Mouse (Mus musculus) stomach, postnatal 0 days (tissue): ENCODE results near the gene Nucks1. TPM values are rescaled to one million over a fixed set of nuclear protein-coding genes. Genes with fewer than 3 reads are reported as not detected.
A peak's percentile ranks its signal among the peaks of the same experiment; 100 is the strongest.

Source experiments
- ATAC-seq: fragments of 200-750 bp; cut with Nextera tagmentation; 2 replicates; pipeline ENCODE4 v1.8.0; 2017; ENCODE audit not compliant: low FRiP score, low TSS enrichment
- DNase-seq: peaks from one replicate; pipeline ENCODE4 v3.0.0-alpha.2; 2016; ENCODE audit warnings: low spot score
- H3K27ac ChIP-seq: fragments of 300-500 bp; sonication (generic); replicated peaks from 2 replicates; pipeline ENCODE4 v1.5.1; 2014; ENCODE audit warnings: mild to moderate bottlenecking, control low read depth
- H3K27me3 ChIP-seq: fragments of 300-500 bp; sonication (generic); 2 replicates; pipeline ENCODE4 v1.6.1; 2014; ENCODE audit warnings: low read length; ENCODE audit not compliant: control insufficient read depth, insufficient read depth
- H3K36me3 ChIP-seq: fragments of 300-500 bp; sonication (generic); 2 replicates; pipeline ENCODE4 v1.6.1; 2014; ENCODE audit warnings: low read length, mixed read lengths; ENCODE audit not compliant: control insufficient read depth, insufficient read depth
- H3K4me1 ChIP-seq: fragments of 300-500 bp; sonication (generic); replicated peaks from 2 replicates; pipeline ENCODE4 v1.6.1; 2014; ENCODE audit warnings: antibody characterized with exemption; ENCODE audit not compliant: control insufficient read depth, insufficient read depth
- H3K4me2 ChIP-seq: fragments of 300-500 bp; sonication (generic); replicated peaks from 2 replicates; pipeline ENCODE4 v1.6.1; 2014; ENCODE audit warnings: low read depth, mild to moderate bottlenecking, control low read depth, moderate library complexity
- H3K4me3 ChIP-seq: fragments of 300-500 bp; sonication (generic); 2 replicates; pipeline ENCODE4 v1.5.1; 2014; ENCODE audit warnings: low read depth, low read length, control low read depth
- H3K9ac ChIP-seq: fragments of 300-500 bp; sonication (generic); 2 replicates; pipeline ENCODE4 v1.6.1; 2014; ENCODE audit warnings: mild to moderate bottlenecking, low read length, control low read depth, mixed read lengths
- H3K9me3 ChIP-seq: fragments of 300-500 bp; sonication (generic); 2 replicates; pipeline ENCODE4 v1.6.1; 2016; ENCODE audit warnings: low read length; ENCODE audit not compliant: control insufficient read depth
- CTCF ChIP-seq: IDR thresholded peaks from 2 replicates; pipeline ENCODE4 v1.5.1; 2016; ENCODE audit warnings: antibody characterized with exemption, low read depth, mild to moderate bottlenecking, moderate library complexity
- EP300 ChIP-seq: optimal IDR thresholded peaks from 2 replicates; pipeline ENCODE3; 2016; ENCODE audit warnings: antibody characterized with exemption
- WGBS: fragments of 180-500 bp; shearing (Covaris S2); extraction: QIAGEN DNeasy Blood & Tissue Kit; methylation state at CpG from one replicate; pipeline ENCODE4 v1.1.7; 2014; 5-methylcytosine and 5-hydroxymethylcytosine counted together
- polyA plus RNA-seq: library from polyadenylated mRNA; unstranded; fragments of >200 nt; fragmentation: Nextera tagmentation; extraction: Ambion mirVana; gene quantifications from 2 replicates; pipeline ENCODE4 v1.2.1, GENCODE M21; 2015

Nucks1 gene
- polyA plus RNA-seq, 1 experiment from 2014 or later, result 30.4 TPM

- H3K4me1 ChIP-seq, result no peaks in the 10 kb centered on the region
- no peaks in the 10 kb centered on the region for H3K36me3 ChIP-seq
- DNase-seq (no peak), ATAC-seq (no peak)
- TF ChIP-seq CTCF (no peak), EP300 (no peak)
- no peak overlapping the region for H3K4me3 ChIP-seq
- no peak overlapping the region for H3K4me2 ChIP-seq
- H3K27ac ChIP-seq, result no peak overlapping the region
- no peaks in the 10 kb centered on the region for H3K9me3 ChIP-seq
- H3K27me3 ChIP-seq, result no peaks in the 10 kb centered on the region
- H3K9ac ChIP-seq, result no peak overlapping the region
- WGBS, result 39% methylated on average over 3 of the region's 3 CpGs
Observed at GRCm38 (mm10) chr1:131955131-131955757, 44.9 kb downstream of the Nucks1 start.

- Histone ChIP-seq H3K4me2 (no peak overlapping the region), H3K36me3 (no peaks in the 10 kb centered on the region), H3K27me3 (no peaks in the 10 kb centered on the region), H3K4me1 (no peaks in the 10 kb centered on the region), H3K27ac (no peak overlapping the region), H3K9ac (no peak overlapping the region), H3K4me3 (no peak overlapping the region), H3K9me3 (no peaks in the 10 kb centered on the region)
- TF ChIP-seq EP300 (no peak), CTCF (no peak)
- DNase-seq (no peak), ATAC-seq (no peak)
- WGBS, result 54% methylated on average over 5 of the region's 5 CpGs
Observed at GRCm38 (mm10) chr1:131957416-131957815, 47.1 kb downstream of the Nucks1 start.

GRCm38 (mm10) chr1:131961004-131961403 is 50.7 kb downstream of the Nucks1 start:
- ATAC-seq (no peak), DNase-seq (no peak)
- H3K4me2 ChIP-seq, result no peak overlapping the region
- H3K27me3 ChIP-seq, result no peaks in the 10 kb centered on the region; the same call in 1 of the 2 replicates
- 62% methylated on average over 2 of the region's 2 CpGs for WGBS
- TF ChIP-seq EP300 (no peak), CTCF (no peak)
- H3K27ac ChIP-seq, result no peak overlapping the region
- H3K36me3 ChIP-seq, result no peaks in the 10 kb centered on the region
- no peaks in the 10 kb centered on the region for H3K4me1 ChIP-seq
- H3K4me3 ChIP-seq, result no peak overlapping the region
- no peaks in the 10 kb centered on the region for H3K9me3 ChIP-seq
- H3K9ac ChIP-seq, result no peak overlapping the region

GRCm38 (mm10) chr1:131962606-131963084 is 52.3 kb downstream of the Nucks1 start, which contains the start of gene Slc45a3:
TSS of gene Slc45a3 (plus strand) at chr1:131962967.
- DNase-seq, result peak; percentile 81
- TF ChIP-seq EP300 (no peak), CTCF (no peak)

GRCm38 (mm10) chr1:131963085-131963951 is 53.0 kb downstream of the Nucks1 start:
- Histone ChIP-seq H3K36me3 (no peaks in the 10 kb centered on the region), H3K27ac (peak overlapping the region; percentile 65), H3K4me1 (no peaks in the 10 kb centered on the region), H3K9ac (peak overlapping the region; percentile 69), H3K27me3 (no peaks in the 10 kb centered on the region; the same call in 1 of the 2 replicates), H3K4me2 (peak overlapping the region; percentile 99), H3K9me3 (no peaks in the 10 kb centered on the region), H3K4me3 (peak overlapping the region; percentile 69)
- TF ChIP-seq CTCF (no peak), EP300 (no peak)
- ATAC-seq (peak; percentile 74), DNase-seq (peak; percentile 59)
- 1% methylated on average over 62 of the region's 76 CpGs for WGBS

More at GRCm38 (mm10) chr1:131962606-131963084, 52.3 kb downstream of the Nucks1 start, which contains the start of gene Slc45a3:
- peak; percentile 13 for ATAC-seq
- Histone ChIP-seq H3K27me3 (no peaks in the 10 kb centered on the region; the same call in 1 of the 2 replicates), H3K27ac (peak within 1 kb of the TSS; percentile 65), H3K4me2 (peak within 1 kb of the TSS; percentile 99), H3K9me3 (no peaks in the 10 kb centered on the region), H3K4me1 (no peaks in the 10 kb centered on the region), H3K4me3 (peak within 1 kb of the TSS; percentile 69), H3K36me3 (no peaks in the 10 kb centered on the region), H3K9ac (peak within 1 kb of the TSS; percentile 69)
- WGBS, result under 1% methylated on average over 25 of the region's 35 CpGs
